Mouse (Mus musculus) myocyte (in vitro differentiated cells): ENCODE data around the gene Slc2a9.
"Not testable (repeated sequence)": the region's sequence is repeated elsewhere in the genome, so short reads cannot be mapped to it uniquely, and the experiment has no call there.

ENCODE experiments used
- E2F4 ChIP-seq: IDR thresholded peaks from one replicate; pipeline ENCODE4 v1.6.1; 2011; ENCODE audit warnings: mild to moderate bottlenecking, control low read depth, moderate library complexity; ENCODE audit not compliant: insufficient read depth
- MAX ChIP-seq: IDR thresholded peaks from one replicate; pipeline ENCODE4 v1.6.1; 2011; ENCODE audit warnings: low read depth, mild to moderate bottlenecking, control low read depth
- MYOG ChIP-seq, 3 experiments: IDR thresholded peaks; one replicate each; pipeline ENCODE4 v1.6.1; 2011; ENCODE audit warnings: control low read depth in 2 of 3, low read depth in 2 of 3, mild to moderate bottlenecking in 2 of 3; ENCODE audit not compliant: insufficient read length in 2 of 3, control insufficient read depth in 1 of 3, insufficient read depth in 1 of 3
- POLR2A ChIP-seq: IDR thresholded peaks from one replicate; pipeline ENCODE4 v1.6.1; 2011; ENCODE audit warnings: low read depth, mild to moderate bottlenecking, control low read depth, moderate library complexity; ENCODE audit not compliant: insufficient read length
- POLR2AphosphoS2 ChIP-seq: IDR thresholded peaks from one replicate; pipeline ENCODE4 v1.6.1; 2011; ENCODE audit warnings: low read depth, control low read depth; ENCODE audit not compliant: insufficient read length
- REST ChIP-seq: IDR thresholded peaks from one replicate; pipeline ENCODE4 v1.6.1; 2011; ENCODE audit warnings: mild to moderate bottlenecking, control low read depth, moderate library complexity; ENCODE audit not compliant: insufficient read depth, insufficient read length
- SRF ChIP-seq: IDR thresholded peaks from one replicate; pipeline ENCODE4 v1.6.1; 2011; ENCODE audit warnings: low read depth; ENCODE audit not compliant: control insufficient read depth, insufficient read length
- TCF12 ChIP-seq: IDR thresholded peaks from one replicate; pipeline ENCODE4 v1.6.1; 2011; ENCODE audit warnings: mild to moderate bottlenecking, control low read depth; ENCODE audit not compliant: poor library complexity, insufficient read depth, severe bottlenecking
- TCF3 ChIP-seq: IDR thresholded peaks from one replicate; pipeline ENCODE4 v1.6.1; 2011; ENCODE audit warnings: low read depth, control low read depth; ENCODE audit not compliant: insufficient read length
- USF1 ChIP-seq: IDR thresholded peaks from one replicate; pipeline ENCODE4 v1.6.1; 2011; ENCODE audit warnings: low read depth, mild to moderate bottlenecking, control low read depth, moderate library complexity

DNA sequence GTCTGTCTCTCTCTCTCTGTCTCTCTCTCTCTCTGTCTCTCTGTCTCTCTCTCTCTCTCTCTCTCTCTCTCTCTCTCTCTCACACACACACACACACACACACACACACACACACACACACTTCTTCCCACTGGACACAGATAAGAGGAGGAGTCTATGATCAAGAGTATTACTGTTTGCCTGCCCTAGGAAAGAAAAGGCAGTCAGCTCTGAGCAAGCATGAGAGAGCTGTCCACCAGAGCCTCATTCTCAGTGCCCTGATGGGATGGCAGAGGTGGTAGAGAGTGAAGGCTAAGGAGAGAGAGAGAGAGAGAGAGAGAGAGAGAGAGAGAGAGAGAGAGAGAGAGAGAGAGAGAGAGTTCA is 23.4 kb downstream of the Slc2a9 start:
- not testable (repeated sequence) for TF ChIP-seq POLR2A; E2F4; REST; MYOG (IDR thresholded peaks at IDR 0.05; ENCODE audit: control insufficient read depth in 1 of 3, insufficient read depth in 1 of 3, insufficient read length in 2 of 3, low read depth in 2 of 3); USF1; TCF12; POLR2AphosphoS2; SRF; MAX; TCF3
